Mouse (Mus musculus) heart, adult 9 months (tissue): ENCODE data around the gene Dnaic1.
"Not testable (repeated sequence)": the region's sequence is repeated elsewhere in the genome, so short reads cannot be mapped to it uniquely, and the experiment has no call there.

ENCODE experiments used
- DNase-seq, 2 experiments: peaks; one replicate each; pipeline ENCODE4 v3.0.0; 2022; ENCODE audit warnings: low spot score in 2 of 2

The Dnaic1 gene

DNA sequence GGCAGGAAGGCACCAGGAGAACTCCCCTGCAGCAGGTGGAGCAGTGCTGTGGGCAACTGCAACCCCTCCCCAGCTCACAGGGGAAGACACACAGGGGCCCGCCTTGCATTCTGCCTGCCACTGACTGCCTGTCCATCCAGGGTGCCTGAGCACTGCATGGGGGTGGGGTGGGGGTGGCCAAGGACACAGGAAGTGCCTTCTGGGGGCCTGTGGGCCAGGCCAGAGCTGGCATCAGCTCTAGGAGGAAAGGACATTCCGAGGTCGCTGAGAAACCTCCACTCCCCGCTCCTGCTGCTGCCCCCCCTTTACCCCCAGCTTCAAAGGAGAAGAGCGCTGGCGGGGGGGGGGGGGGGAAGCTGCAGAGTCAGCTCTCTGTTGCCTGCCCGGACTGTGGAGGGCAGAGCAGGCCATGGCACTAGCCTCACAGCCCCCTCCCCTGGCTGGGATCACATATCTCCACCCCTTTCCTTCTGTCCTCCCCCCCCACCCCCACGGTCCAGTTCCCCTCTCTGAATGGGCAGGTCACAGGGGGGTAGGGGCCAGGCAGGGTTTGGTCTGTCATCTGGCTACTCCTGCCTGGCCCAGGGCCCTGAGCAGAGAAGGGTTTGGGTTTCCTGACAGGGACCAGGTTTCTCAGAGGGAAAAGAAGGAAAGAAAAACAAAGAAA, 95.6 kb downstream of the Dnaic1 start:
- no peak for DNase-seq

- DNase-seq = no peak
These were observed 97.1 kb downstream of the Dnaic1 start for GRCm38 (mm10) chr4:41666646-41667045.

GRCm38 (mm10) chr4:41670836-41671235, 101.3 kb downstream of the Dnaic1 start:
- DNase-seq = no peak

- no peak for DNase-seq
These were observed 101.9 kb downstream of the Dnaic1 start for GRCm38 (mm10) chr4:41671500-41671899.

GRCm38 (mm10) chr4:41671963-41672480, 102.4 kb downstream of the Dnaic1 start:
- no peak for DNase-seq

- no peak for DNase-seq
These were observed 103.0 kb downstream of the Dnaic1 start for GRCm38 (mm10) chr4:41672522-41672963.

DNA sequence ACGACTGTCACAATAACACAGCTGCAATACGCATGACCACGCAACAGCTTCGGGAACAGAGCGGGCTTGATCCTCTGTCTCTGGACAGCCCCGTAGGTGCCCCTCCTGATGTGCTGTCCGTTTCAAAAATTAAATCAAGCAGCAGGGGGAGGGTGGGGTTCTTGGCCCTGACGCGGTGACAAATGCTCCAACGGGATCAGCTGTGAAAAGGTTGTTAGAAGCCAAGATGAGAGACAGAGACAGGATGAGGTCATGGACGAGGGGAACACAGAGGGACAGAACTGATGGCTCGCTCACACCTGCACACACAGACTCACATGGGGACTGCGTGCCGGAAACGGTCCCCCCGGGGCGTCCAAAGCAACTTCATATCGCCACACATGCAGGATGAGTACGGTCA, 103.6 kb downstream of the Dnaic1 start:
- no peak for DNase-seq

- DNase-seq = no peak
These were observed 106.9 kb downstream of the Dnaic1 start for GRCm38 (mm10) chr4:41676248-41677005.

- no peak for DNase-seq
These were observed 107.5 kb downstream of the Dnaic1 start for GRCm38 (mm10) chr4:41677006-41677629.

DNA sequence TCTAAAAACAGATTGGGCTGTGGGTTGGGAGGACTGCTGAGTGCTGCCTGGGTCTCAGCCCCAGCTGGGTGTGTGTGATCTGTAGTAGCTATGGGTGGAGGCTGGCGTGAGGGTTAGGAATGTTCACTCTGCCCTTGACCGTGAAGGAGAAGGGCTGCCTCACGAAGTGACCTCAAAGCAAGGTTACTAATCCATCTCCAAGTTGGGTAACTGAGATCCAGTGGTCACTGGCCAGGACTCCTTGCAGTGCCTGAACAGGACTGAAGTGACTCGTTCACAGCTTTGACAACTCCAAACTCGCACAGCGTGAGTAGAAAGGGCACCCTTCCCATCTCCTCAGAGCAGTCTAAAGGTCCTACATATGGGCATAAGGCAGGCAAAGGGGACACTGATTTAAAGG, 109.3 kb downstream of the Dnaic1 start:
- DNase-seq = no peak

DNA sequence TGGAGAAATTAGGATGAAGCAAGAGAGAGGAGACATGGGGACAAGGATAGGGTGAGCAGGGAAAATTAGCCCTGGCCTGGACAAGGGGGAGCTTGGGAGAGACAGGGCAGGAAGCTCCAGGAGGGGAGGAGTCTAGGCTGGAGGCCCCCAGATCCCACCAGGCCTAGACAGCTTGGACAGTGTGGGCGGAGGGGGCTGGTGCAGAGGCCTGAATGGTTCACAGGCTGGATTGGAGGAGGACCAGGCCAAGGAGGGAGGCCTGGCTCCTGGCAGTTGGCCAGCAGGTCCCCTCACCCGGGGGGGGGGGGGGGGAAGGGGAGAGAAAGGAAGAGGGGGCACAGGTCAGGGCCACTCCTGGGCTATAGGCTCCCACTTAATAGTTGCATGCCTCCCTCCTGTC, 109.7 kb downstream of the Dnaic1 start:
- DNase-seq = no peak

DNA sequence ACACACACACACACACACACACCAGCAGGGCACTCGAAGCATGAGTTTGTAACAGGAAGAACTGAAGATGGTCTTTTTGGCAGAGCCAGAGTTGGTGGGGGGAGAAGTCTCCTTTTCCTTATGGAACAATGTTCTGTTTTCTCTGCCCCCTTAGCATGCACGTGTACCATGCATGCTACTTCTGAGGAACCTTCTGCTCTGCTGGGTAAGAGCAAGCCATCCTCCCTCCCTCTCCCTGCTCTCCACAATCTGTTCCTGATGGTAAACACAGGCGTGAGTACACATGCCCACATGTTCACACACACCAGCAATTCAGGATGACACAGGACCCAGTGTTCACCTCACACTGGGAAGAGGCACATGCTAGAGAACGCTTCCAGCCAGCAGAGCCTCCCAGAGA, 111.6 kb downstream of the Dnaic1 start:
- no peak for DNase-seq

- DNase-seq = no peak
These were observed 112.4 kb downstream of the Dnaic1 start for GRCm38 (mm10) chr4:41681947-41682346.

- DNase-seq = no peak
These were observed 113.2 kb downstream of the Dnaic1 start for GRCm38 (mm10) chr4:41682789-41683188.

- not testable (repeated sequence) for DNase-seq
These were observed 113.7 kb downstream of the Dnaic1 start for GRCm38 (mm10) chr4:41683303-41683702.

GRCm38 (mm10) chr4:41684131-41684930, 114.8 kb downstream of the Dnaic1 start:
- DNase-seq = not testable (repeated sequence)

DNA sequence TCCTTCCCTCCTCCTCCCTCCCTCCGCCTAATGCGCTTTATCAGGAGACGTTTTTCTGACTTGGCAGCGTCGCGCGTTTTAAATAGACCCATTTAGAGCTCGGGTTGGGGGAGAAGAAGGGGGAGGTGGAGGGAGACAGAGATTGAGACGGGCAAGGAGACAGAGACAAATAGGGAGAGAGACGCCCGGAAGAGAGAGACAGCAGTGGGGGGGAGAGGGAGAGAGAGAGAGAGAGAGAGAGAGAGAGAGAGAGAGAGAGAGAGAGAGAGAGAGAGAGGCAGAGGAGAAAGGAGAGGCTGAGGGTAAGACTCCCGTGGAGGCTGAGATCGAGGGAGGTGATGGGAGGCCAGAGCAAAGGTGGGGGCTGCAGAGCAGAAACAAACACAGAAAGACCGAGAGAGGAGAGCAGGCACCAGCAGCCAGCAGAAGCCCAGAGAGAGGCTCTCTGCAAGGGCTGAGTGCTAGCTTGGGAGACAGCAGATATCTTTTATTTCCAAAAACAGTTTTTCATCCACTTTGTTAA, 115.4 kb downstream of the Dnaic1 start:
- DNase-seq = not testable (repeated sequence)

DNA sequence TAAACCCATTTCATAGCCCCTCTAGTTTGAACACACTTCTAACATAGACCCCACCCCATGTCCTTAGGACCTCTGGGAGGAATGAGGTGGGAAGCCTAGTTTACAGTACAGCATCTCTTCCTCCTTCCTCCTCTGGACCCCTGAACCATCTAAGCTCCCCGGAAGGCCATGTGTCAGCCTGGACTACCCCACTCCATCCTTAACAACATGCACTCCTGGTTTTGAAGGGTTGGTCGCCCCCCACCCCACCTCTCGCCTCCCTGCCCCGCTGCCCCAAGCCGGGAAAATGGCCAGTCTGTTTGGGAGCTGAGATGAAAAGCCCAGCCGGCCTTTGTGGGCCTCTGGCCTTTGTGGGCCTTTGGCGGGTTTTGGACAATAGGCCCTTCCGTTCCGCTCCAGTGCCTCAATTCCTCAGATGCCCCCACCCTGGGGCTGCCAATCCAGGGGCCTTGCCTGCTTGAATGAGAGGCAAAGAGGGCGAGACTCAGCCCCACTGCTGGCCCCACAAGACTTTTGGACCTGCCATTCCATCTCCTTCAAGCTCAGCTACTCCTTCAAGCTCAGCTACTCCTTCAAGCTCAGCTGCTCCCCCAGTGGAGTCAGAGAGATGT, 116.4 kb downstream of the Dnaic1 start:
- not testable (repeated sequence) for DNase-seq
